Mouse (Mus musculus): ENCODE data around the gene Foxk1. TPM values are rescaled to one million over a fixed set of nuclear protein-coding genes. Genes with fewer than 3 reads are reported as not detected.

Foxk1 gene
- total and polyA plus RNA-seq, 3 experiments, result 8.2 to 20.2 TPM; not detected in 1

- H3K4me3 ChIP-seq (ENCODE audit: control insufficient read depth in 1 of 2, insufficient read depth in 1 of 2, low read depth in 2 of 2, low read length in 2 of 2), result no peak overlapping the region
- H3K27ac ChIP-seq (ENCODE audit: control insufficient read depth, low read depth, low read length), result no peak overlapping the region
- peaks cover 40% of the 10 kb centered on the region for H3K79me2 ChIP-seq (ENCODE audit: control insufficient read depth, insufficient read depth, low read length, poor library complexity)
- H3K36me3 ChIP-seq (ENCODE audit: control insufficient read depth in 1 of 2, insufficient read depth in 2 of 2, low read length in 2 of 2), result peaks cover 0 to 7% of the 10 kb centered on the region in 2 experiments; a peak in 2 of 4 replicates
- no peak for DNase-seq (ENCODE audit: low read depth, low spot score)
- no peak overlapping the region for H3K9ac ChIP-seq (ENCODE audit: control insufficient read depth, low read depth, low read length, poor library complexity, severe bottlenecking)
- H3K4me1 ChIP-seq (ENCODE audit: control insufficient read depth in 1 of 2, insufficient read depth in 2 of 2, low read length in 2 of 2), result peaks cover 0 to 20% of the 10 kb centered on the region in 2 experiments; a peak in 3 of 4 replicates
- no peaks in the 10 kb centered on the region for H3K9me3 ChIP-seq (replicated peaks; ENCODE audit: insufficient read depth, low read length)
- H3K27me3 ChIP-seq (ENCODE audit: control insufficient read depth in 1 of 2, insufficient read depth in 2 of 2, low read length in 2 of 2), result no peaks in the 10 kb centered on the region
- TF ChIP-seq EP300 (IDR thresholded peaks at IDR 0.05; ENCODE audit: low read depth in 1 of 2, low read length in 2 of 2), result no peak
- TF ChIP-seq ZMIZ1 (IDR thresholded peaks at IDR 0.05; ENCODE audit: low read depth, low read length), result no peak
- no peak for TF ChIP-seq JUND (IDR thresholded peaks at IDR 0.05; ENCODE audit: low read depth, low read length)
- TF ChIP-seq CTCF (IDR thresholded peaks at IDR 0.05 in 2 of 3, conservative IDR thresholded peaks at IDR 0.05 in 1 of 3; ENCODE audit: control insufficient read depth in 1 of 3, insufficient read depth in 1 of 3, low read depth in 2 of 3, low read length in 3 of 3, poor library complexity in 1 of 3, severe bottlenecking in 1 of 3), result no peak
- TF ChIP-seq MAFK (IDR thresholded peaks at IDR 0.05; ENCODE audit: borderline replicate concordance, low read depth, low read length), result no peak
- TF ChIP-seq ZKSCAN1 (IDR thresholded peaks at IDR 0.05; ENCODE audit: low read depth, low read length), result no peak
- no peak for TF ChIP-seq ELF1 (IDR thresholded peaks at IDR 0.05; ENCODE audit: low read depth, low read length)
- TF ChIP-seq SMC3 (IDR thresholded peaks at IDR 0.05; ENCODE audit: low read depth, low read length), result no peak
- no peak for TF ChIP-seq USF2 (IDR thresholded peaks at IDR 0.05; ENCODE audit: borderline replicate concordance in 1 of 2, insufficient read depth in 1 of 2, low read depth in 1 of 2, low read length in 2 of 2)
Observed at GRCm38 (mm10) chr5:142404307-142404706, 3.0 kb downstream of the Foxk1 start.

GRCm38 (mm10) chr5:142405426-142405825 is 4.1 kb downstream of the Foxk1 start:
- H3K36me3 ChIP-seq (ENCODE audit: control insufficient read depth in 1 of 2, insufficient read depth in 2 of 2, low read length in 2 of 2), result peaks cover 0 to 6% of the 10 kb centered on the region in 2 experiments; a peak in 2 of 4 replicates

GRCm38 (mm10) chr5:142406401-142406800 is 5.1 kb downstream of the Foxk1 start:
- peaks cover 0 to 10% of the 10 kb centered on the region in 2 experiments; a peak in 3 of 4 replicates for H3K4me1 ChIP-seq (ENCODE audit: control insufficient read depth in 1 of 2, insufficient read depth in 2 of 2, low read length in 2 of 2)
- H3K27me3 ChIP-seq (ENCODE audit: control insufficient read depth in 1 of 2, insufficient read depth in 2 of 2, low read length in 2 of 2), result no peaks in the 10 kb centered on the region
- H3K79me2 ChIP-seq (ENCODE audit: control insufficient read depth, insufficient read depth, low read length, poor library complexity), result peaks cover 41% of the 10 kb centered on the region
- peaks cover 0 to 2% of the 10 kb centered on the region in 2 experiments; a peak in 1 of 4 replicates for H3K36me3 ChIP-seq (ENCODE audit: control insufficient read depth in 1 of 2, insufficient read depth in 2 of 2, low read length in 2 of 2)
- H3K4me3 ChIP-seq (ENCODE audit: control insufficient read depth in 1 of 2, insufficient read depth in 1 of 2, low read depth in 2 of 2, low read length in 2 of 2), result no peak overlapping the region
- no peak overlapping the region for H3K9ac ChIP-seq (ENCODE audit: control insufficient read depth, low read depth, low read length, poor library complexity, severe bottlenecking)
- DNase-seq (ENCODE audit: low read depth, low spot score), result no peak
- no peak for TF ChIP-seq CHD1 (IDR thresholded peaks at IDR 0.05; ENCODE audit: low read depth, low read length)
- TF ChIP-seq NRF1 (IDR thresholded peaks at IDR 0.05; ENCODE audit: insufficient read depth, low read depth, low read length, poor library complexity, severe bottlenecking), result no peak
- TF ChIP-seq MAX (IDR thresholded peaks at IDR 0.05; ENCODE audit: low read length), result no peak
- H3K27ac ChIP-seq (ENCODE audit: control insufficient read depth, low read depth, low read length), result no peak overlapping the region
- no peaks in the 10 kb centered on the region for H3K9me3 ChIP-seq (replicated peaks; ENCODE audit: insufficient read depth, low read length)

More at GRCm38 (mm10) chr5:142405426-142405825, 4.1 kb downstream of the Foxk1 start:
- TF ChIP-seq ETS1 (IDR thresholded peaks at IDR 0.05; ENCODE audit: low read depth, low read length) (no peak), NRF1 (IDR thresholded peaks at IDR 0.05; ENCODE audit: insufficient read depth, low read depth, low read length, poor library complexity, severe bottlenecking) (no peak), TCF12 (IDR thresholded peaks at IDR 0.05; ENCODE audit: low read depth, low read length) (no peak), HCFC1 (IDR thresholded peaks at IDR 0.05; ENCODE audit: low read depth, low read length) (no peak)
- H3K79me2 ChIP-seq (ENCODE audit: control insufficient read depth, insufficient read depth, low read length, poor library complexity), result peaks cover 41% of the 10 kb centered on the region
- no peaks in the 10 kb centered on the region for H3K9me3 ChIP-seq (replicated peaks; ENCODE audit: insufficient read depth, low read length)
- no peak overlapping the region for H3K27ac ChIP-seq (ENCODE audit: control insufficient read depth, low read depth, low read length)
- H3K4me1 ChIP-seq (ENCODE audit: control insufficient read depth in 1 of 2, insufficient read depth in 2 of 2, low read length in 2 of 2), result peaks cover 0 to 15% of the 10 kb centered on the region in 2 experiments; a peak in 3 of 4 replicates
- no peak for DNase-seq (ENCODE audit: low read depth, low spot score)
- H3K9ac ChIP-seq (ENCODE audit: control insufficient read depth, low read depth, low read length, poor library complexity, severe bottlenecking), result no peak overlapping the region
- no peaks in the 10 kb centered on the region for H3K27me3 ChIP-seq (ENCODE audit: control insufficient read depth in 1 of 2, insufficient read depth in 2 of 2, low read length in 2 of 2)
- no peak overlapping the region for H3K4me3 ChIP-seq (ENCODE audit: control insufficient read depth in 1 of 2, insufficient read depth in 1 of 2, low read depth in 2 of 2, low read length in 2 of 2)

Data from MEL (cell line).